Mouse (Mus musculus): ENCODE data around the gene Mmel1.

DNA sequence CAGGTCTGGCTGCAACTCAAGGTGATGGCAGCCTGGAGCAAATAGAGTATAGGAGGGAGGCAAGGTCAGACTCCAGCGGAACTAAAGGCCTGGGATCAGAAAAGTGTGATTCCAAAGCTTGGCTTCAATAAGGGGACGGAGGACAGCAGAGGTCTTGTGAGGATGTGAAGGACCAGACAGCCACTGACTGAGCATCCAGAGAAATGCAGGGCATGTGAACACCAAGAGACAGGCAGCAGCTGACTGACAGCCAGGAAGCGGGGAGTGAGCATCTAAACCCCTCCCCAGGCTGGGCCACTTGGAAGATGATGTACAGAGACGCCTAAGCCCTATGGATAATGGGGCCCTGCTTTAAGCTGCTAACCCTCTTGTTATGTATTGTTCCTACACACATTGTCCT is 1.3 kb downstream of the Mmel1 start:
- no peak for TF ChIP-seq CTCF (IDR thresholded peaks at IDR 0.05; ENCODE audit: insufficient read depth, low read depth, low read length)
- no peak for TF ChIP-seq POLR2A (IDR thresholded peaks at IDR 0.05; ENCODE audit: insufficient read depth, low read depth, low read length)
